Mouse (Mus musculus) midbrain, embryonic 10.5 days (tissue): Measurements from ENCODE around the gene Slfn14. TPM values are rescaled to one million over a fixed set of nuclear protein-coding genes. Genes with fewer than 3 reads are reported as not detected.

Experiments used
- DNase-seq: peaks from one replicate; pipeline ENCODE4 v3.0.0-alpha.2; 2017; ENCODE audit warnings: low spot score
- H3K27ac ChIP-seq: fragments of 300-500 bp; sonication (generic); replicated peaks from 2 replicates; pipeline ENCODE4 v1.5.1; 2016; ENCODE audit warnings: mild to moderate bottlenecking
- H3K27me3 ChIP-seq: fragments of 300-500 bp; sonication (generic); 2 replicates; pipeline ENCODE4 v1.6.1; 2016; ENCODE audit warnings: low read depth, mild to moderate bottlenecking; ENCODE audit not compliant: poor library complexity, severe bottlenecking
- H3K36me3 ChIP-seq: fragments of 300-500 bp; sonication (generic); 2 replicates; pipeline ENCODE4 v1.6.1; 2016; ENCODE audit warnings: mild to moderate bottlenecking, moderate library complexity
- H3K4me1 ChIP-seq: fragments of 300-500 bp; sonication (generic); 2 replicates; pipeline ENCODE4 v1.6.1; 2016
- H3K4me3 ChIP-seq: fragments of 300-500 bp; sonication (generic); 2 replicates; pipeline ENCODE4 v1.5.1; 2016; ENCODE audit warnings: mild to moderate bottlenecking, moderate library complexity
- H3K9me3 ChIP-seq: fragments of 300-500 bp; sonication (generic); replicated peaks from 2 replicates; pipeline ENCODE4 v1.6.1; 2016; ENCODE audit warnings: mild to moderate bottlenecking
- WGBS: fragments of 180-500 bp; shearing (Covaris S2); methylation state at CpG from one replicate; pipeline ENCODE4 v1.1.7; 2016; 5-methylcytosine and 5-hydroxymethylcytosine counted together
- polyA plus RNA-seq: library from polyadenylated mRNA; unstranded; fragments of >200 nt; fragmentation: Nextera tagmentation; extraction: Ambion mirVana; gene quantifications from 2 replicates; pipeline ENCODE4 v1.2.1, GENCODE M21; 2016

The Slfn14 gene
- polyA plus RNA-seq, 1 experiment from 2014 or later, result 0.12 TPM

DNA sequence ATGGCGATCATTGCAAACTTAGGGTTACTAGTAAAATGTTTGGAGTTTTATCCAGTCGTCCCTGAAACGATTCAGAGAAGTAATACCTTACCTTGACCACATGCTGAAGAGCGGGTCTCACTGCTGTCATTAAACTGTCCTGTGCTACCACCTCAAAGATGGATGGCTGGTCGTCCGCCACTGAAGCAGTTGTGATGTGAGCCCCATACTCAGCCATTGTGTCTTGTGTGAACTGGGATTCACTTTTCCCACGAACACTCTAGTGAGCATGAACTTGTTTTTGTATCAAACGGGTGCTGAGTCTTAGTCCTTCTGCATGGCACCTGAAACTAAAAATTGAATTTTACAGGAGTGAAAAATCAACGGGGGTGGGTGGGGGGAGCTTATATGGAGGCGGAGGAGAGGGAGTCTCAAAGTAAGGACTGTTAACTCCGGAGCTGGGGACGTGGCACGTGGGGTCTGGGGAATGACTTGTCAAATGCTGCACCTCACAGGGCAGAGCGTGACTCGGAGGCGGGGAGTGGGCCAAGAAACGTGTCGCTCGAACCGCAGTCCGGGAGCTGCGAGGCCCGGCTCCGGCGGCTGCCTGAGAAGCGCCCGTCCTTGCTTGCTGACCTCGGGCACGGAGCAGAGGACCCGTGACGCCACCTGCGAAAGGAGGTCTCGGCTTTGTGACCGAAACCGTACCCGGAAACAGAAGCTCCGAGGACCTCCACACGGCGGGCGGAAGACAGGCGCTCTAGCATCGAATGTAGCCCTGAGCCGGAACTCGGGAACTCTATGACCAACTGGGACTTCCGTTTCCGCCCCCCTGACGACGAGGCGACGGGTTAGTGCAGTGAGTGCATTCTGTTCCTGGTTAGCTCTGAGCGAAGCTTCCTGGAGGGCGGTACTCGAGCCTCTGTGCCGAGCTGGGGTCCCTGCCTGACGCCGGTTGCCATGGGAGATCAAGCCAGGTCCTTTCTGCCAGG is 12.0 kb upstream of the Slfn14 start, which contains the start of gene Ap2b1:
Gene Ap2b1 (plus strand): TSS at position 800 of the 971 bp plus-strand sequence.
- H3K36me3 ChIP-seq, result peaks cover 34% of the 10 kb centered on the region
- WGBS, result 3% methylated on average over 56 of the region's 56 CpGs
- peak within 1 kb of the TSS; percentile 93 for H3K27ac ChIP-seq
- H3K4me3 ChIP-seq, result peak within 1 kb of the TSS; percentile 85
- peak; percentile 94 for DNase-seq
- H3K4me1 ChIP-seq, result peaks cover 42% of the 10 kb centered on the region
- no peaks in the 10 kb centered on the region for H3K9me3 ChIP-seq
- no peaks in the 10 kb centered on the region for H3K27me3 ChIP-seq

DNA sequence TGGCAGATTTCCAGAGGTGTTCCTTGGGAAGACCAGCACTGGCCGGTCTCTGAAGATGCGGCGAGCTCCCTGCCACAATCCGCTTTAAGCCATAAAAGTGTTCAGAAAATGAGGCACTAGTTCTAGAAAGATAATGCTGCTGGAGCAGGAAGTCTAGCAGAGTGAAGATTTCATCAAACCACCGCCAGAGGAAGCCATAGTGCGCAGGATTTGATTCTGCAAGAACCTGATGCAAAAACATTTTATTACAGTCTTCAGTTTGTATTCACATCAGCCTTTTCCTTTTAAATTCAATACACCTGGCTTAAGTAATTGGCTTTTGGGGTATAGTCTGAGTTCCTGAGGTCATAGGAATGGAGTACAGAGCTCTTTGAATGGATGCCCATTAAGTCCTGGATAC is 11.3 kb upstream of the Slfn14 start:
- Histone ChIP-seq H3K4me1 (peaks cover 45% of the 10 kb centered on the region), H3K27me3 (no peaks in the 10 kb centered on the region), H3K4me3 (peak overlapping the region; percentile 85), H3K9me3 (no peaks in the 10 kb centered on the region), H3K36me3 (peaks cover 34% of the 10 kb centered on the region), H3K27ac (peak overlapping the region; percentile 93)
- WGBS, result 75% methylated on average over 6 of the region's 6 CpGs
- DNase-seq, result no peak

DNA sequence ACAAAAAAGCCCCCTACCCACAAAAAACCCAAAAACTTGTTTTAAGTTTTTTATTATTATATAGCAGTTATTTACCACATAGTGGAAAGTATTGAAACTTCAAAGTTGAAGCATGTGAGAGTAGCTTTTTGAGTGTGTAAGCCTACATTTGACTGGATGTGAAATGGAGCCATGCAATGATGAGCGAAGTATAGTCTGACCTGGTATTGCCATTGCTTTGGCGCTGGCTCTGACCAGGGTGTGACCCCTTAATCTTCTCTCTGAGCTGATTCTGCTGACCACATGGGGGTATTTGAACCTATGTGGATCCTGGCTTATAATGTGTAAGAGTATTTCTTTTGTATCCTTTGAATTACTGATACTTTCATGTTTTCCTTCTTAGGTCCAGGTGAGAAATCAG is 7.6 kb upstream of the Slfn14 start:
- no peaks in the 10 kb centered on the region for H3K27me3 ChIP-seq
- WGBS, result 91% methylated on average over 2 of the region's 2 CpGs
- no peak overlapping the region for H3K27ac ChIP-seq
- no peak for DNase-seq
- H3K9me3 ChIP-seq, result no peaks in the 10 kb centered on the region
- peaks cover 34% of the 10 kb centered on the region for H3K36me3 ChIP-seq
- no peak overlapping the region for H3K4me3 ChIP-seq
- peaks cover 42% of the 10 kb centered on the region for H3K4me1 ChIP-seq

DNA sequence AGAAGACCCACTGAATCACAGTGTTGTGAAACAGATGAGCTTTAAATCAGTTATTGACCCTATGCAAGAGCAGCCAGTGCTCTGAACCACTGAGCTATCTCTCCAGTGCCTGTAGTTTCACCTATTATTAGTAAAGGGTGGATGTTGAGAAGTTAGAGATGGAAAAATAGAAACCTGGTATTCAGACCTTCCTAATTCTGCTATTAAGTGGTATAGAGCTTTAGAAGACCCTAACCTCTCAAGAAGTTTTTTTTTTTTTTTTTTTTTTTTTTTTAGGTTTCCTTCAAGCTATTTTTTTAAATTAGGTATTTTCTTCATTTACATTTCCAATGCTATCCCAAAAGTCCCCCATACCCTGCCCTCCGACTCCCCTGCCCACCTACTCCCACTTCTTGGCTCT is 6.7 kb upstream of the Slfn14 start:
- no peak overlapping the region for H3K27ac ChIP-seq
- H3K36me3 ChIP-seq, result peaks cover 34% of the 10 kb centered on the region
- H3K4me1 ChIP-seq, result peaks cover 39% of the 10 kb centered on the region
- WGBS, result 92% methylated on average over 1 of the region's 1 CpGs
- no peak for DNase-seq
- H3K4me3 ChIP-seq, result peak overlapping the region; percentile 70
- no peaks in the 10 kb centered on the region for H3K9me3 ChIP-seq
- H3K27me3 ChIP-seq, result no peaks in the 10 kb centered on the region

DNA sequence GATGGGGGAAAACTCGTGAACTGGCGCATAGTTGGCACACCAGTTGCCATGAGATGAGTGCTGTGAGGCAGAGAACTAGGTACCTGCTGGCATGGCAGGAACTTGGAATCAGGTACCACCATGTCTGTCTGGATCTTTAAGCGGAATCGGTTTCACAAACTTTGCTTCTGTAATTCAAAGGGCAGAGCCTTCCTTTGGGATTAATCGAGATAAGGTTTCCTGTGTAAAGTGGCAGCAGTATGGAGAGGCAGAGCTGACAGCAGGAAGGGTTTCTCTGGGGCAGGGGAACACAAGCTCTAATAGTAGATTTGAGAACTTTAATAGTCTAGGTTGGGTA is 5.7 kb upstream of the Slfn14 start:
- Histone ChIP-seq H3K27me3 (no peaks in the 10 kb centered on the region), H3K9me3 (no peaks in the 10 kb centered on the region), H3K27ac (peak overlapping the region; percentile 93), H3K36me3 (peaks cover 30% of the 10 kb centered on the region), H3K4me3 (peak overlapping the region; percentile 70), H3K4me1 (peaks cover 30% of the 10 kb centered on the region)
- 4% methylated on average over 5 of the region's 5 CpGs for WGBS
- no peak for DNase-seq

DNA sequence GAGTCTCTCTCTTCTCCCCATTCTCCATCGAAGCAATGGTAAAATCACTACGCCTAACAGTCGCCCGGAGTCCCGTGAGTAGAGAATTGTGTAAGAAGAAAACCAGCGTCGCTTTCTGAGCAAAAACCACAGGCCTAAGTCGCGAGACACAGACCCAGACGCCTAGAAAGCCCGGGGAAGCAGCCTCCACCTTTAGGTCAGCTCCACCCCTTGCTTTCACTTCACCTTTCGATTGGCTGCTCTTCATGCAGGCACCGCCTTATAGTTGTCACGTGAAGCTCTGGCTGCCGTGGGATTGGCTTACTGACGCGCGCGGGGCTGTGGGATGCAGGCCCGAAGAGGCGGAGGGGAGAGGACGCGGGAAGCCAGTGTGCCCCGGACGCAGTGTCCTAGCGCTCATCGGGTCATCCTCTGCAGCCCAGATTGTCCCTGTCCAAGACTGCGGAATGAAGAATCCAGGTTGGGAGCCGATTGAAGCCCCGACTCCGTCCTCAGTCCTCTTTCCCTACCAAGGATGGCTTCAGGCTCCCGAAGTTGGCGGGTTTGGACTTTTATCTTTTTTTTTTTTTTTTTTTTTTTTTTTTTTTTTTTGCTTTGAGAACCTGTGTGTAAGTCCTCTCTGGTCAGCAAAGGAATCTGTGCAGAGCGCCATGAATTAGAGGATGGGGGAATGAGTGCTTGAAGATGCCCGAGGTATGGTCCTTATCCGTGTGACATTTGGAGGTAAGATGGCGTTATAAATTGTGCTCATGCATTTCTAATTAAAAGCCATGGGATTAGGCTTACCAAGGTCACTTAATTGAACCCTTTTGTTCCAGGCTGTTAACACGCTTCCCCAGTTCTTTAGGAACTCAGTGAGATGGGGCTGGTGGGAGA is 5.1 kb upstream of the Slfn14 start:
- Histone ChIP-seq H3K27ac (peak overlapping the region; percentile 93), H3K9me3 (no peaks in the 10 kb centered on the region), H3K4me1 (peaks cover 27% of the 10 kb centered on the region), H3K36me3 (peaks cover 24% of the 10 kb centered on the region), H3K27me3 (no peaks in the 10 kb centered on the region), H3K4me3 (peak overlapping the region; percentile 70)
- peak; percentile 95 for DNase-seq
- WGBS, result 0% methylated on average over 38 of the region's 38 CpGs

DNA sequence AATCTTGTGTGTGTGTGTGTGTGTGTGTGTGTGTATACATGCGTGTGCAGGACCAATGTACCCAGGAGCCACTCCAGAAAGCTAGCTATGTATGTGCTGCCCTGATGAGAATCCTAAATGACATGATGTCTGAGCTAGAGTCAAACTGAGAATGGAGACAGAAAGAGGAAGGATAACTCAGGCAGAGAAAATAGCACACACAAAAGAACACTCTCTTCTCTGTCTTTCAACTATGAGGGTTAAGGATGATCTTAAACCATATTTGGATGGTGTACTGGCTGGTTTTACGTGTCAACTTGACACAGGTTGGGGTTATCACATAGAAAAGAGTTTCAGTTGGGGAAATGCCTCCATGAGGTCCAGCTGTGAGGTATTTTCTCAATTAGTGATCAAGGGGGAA is 3.1 kb upstream of the Slfn14 start:
- no peak for DNase-seq
- no peak overlapping the region for H3K4me3 ChIP-seq
- peaks cover 27% of the 10 kb centered on the region for H3K4me1 ChIP-seq
- no peaks in the 10 kb centered on the region for H3K27me3 ChIP-seq
- WGBS, result 83% methylated on average over 2 of the region's 2 CpGs
- no peaks in the 10 kb centered on the region for H3K9me3 ChIP-seq
- peaks cover 4% of the 10 kb centered on the region; the same call in 1 of the 2 replicates for H3K36me3 ChIP-seq
- no peak overlapping the region for H3K27ac ChIP-seq

DNA sequence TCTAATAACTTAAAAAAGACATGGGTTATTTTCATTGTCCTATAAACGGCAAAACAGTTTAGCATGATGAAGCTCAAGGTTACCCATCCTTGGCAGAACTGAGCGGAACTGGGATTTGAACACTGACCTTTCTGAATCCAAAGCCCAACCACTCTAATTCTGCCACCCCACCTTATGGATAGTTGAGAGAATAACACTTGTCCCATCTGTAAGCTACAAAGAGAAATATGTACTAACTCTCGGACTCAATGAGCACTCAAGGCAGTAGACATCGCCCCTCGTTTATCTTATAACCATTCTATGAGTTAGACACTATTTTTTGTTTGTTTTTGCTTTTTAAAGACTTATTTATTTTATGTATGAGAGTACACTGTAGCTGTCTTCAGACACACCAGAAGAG is 2.5 kb upstream of the Slfn14 start:
- Histone ChIP-seq H3K27me3 (no peaks in the 10 kb centered on the region), H3K27ac (no peak overlapping the region), H3K9me3 (no peaks in the 10 kb centered on the region), H3K4me1 (peaks cover 26% of the 10 kb centered on the region), H3K4me3 (no peak overlapping the region), H3K36me3 (no peaks in the 10 kb centered on the region)
- 92% methylated on average over 5 of the region's 5 CpGs for WGBS
- no peak for DNase-seq

DNA sequence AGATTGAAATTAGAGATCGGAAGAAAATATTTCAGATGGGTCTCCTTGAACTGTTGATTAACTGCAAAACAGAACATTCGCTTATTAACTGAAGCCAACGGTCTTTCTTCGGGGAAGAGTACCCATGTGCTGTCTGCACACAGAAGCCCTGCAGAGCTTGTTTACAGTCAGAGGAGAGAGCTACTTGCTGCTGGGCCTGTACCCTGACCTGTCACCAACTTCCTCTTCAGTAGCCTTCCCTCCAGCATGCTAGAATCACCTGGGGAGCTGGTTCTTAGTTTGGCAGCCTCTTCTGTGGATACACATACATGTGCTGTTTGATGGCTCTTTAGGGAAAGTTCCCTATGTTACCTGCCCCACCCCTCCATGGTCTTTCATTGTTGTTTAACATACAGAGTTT is 899 bp downstream of the Slfn14 start:
- Histone ChIP-seq H3K4me3 (no peak overlapping the region), H3K36me3 (no peaks in the 10 kb centered on the region), H3K9me3 (no peaks in the 10 kb centered on the region), H3K4me1 (peaks cover 2% of the 10 kb centered on the region), H3K27me3 (no peaks in the 10 kb centered on the region), H3K27ac (no peak overlapping the region)
- DNase-seq, result no peak
- 93% methylated on average over 4 of the region's 4 CpGs for WGBS

DNA sequence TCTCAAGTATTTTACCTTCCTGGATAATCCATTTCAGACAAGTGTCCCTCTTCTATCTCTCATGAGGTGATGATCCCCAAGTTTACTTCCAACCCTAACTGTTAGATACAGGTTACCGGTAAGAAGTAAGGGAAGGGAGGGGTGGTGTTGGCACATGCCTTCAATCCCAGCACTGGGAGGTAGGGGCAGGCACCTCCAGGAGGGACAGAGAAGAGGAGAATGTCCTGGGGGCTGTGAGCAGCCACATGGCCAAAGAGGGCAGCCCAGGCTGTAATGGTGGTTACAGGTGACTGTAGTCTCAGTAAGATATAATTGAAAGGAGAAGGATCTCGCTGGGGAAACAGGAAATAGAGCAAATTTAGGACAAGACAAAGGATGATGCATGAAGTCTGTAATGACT is 4.4 kb downstream of the Slfn14 start:
- WGBS, result 73% methylated on average over 2 of the region's 2 CpGs
- no peak overlapping the region for H3K4me3 ChIP-seq
- no peak for DNase-seq
- H3K4me1 ChIP-seq, result no peaks in the 10 kb centered on the region
- H3K27ac ChIP-seq, result no peak overlapping the region
- no peaks in the 10 kb centered on the region for H3K36me3 ChIP-seq
- H3K27me3 ChIP-seq, result no peaks in the 10 kb centered on the region
- H3K9me3 ChIP-seq, result no peaks in the 10 kb centered on the region

DNA sequence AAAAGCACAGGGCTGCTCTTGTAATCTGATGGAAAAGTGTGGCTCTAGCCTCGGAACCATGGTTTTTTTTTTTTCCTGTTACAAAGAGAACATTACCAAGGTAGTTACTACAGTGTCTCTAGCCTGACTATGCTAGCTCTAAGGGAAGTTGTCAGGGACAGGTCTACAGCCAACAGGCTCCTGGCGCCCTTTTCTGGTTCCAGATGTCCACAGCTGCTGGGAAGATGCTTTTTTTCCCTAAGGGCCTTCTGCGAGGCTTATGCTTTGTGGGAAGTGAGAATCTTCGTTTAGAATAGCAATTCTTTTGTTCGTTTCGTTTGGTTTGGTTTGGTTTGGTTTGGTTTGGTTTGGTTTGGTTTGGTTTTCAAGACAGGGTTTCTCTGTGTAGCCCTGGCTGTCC is 6.8 kb downstream of the Slfn14 start:
- 83% methylated on average over 6 of the region's 6 CpGs for WGBS
- H3K36me3 ChIP-seq, result no peaks in the 10 kb centered on the region
- no peak overlapping the region for H3K4me3 ChIP-seq
- DNase-seq, result no peak
- no peak overlapping the region for H3K27ac ChIP-seq
- H3K9me3 ChIP-seq, result no peaks in the 10 kb centered on the region
- no peaks in the 10 kb centered on the region for H3K4me1 ChIP-seq
- H3K27me3 ChIP-seq, result no peaks in the 10 kb centered on the region

DNA sequence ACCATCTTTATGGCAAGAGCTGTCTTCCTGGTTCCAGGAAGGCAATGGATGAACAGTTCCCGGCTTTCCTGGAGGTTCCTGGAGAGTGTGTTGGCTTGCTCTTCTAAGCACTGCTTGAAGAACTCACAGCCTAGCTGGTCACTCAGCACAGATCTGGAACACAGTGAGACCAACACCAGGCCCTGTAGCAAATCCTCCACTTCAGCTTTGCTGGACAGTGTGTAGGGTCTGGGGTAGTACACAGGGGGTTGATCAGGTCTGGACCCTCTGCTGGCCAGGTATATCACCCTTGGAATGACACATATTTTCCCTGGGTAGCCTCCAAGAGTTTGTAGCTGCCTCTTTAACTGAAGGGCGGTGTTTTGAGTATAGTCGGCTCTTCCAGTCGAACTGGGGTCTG is 7.5 kb downstream of the Slfn14 start:
- Histone ChIP-seq H3K36me3 (no peaks in the 10 kb centered on the region), H3K27me3 (no peaks in the 10 kb centered on the region), H3K4me1 (no peaks in the 10 kb centered on the region), H3K9me3 (no peaks in the 10 kb centered on the region), H3K27ac (no peak overlapping the region), H3K4me3 (no peak overlapping the region)
- DNase-seq, result no peak
- WGBS, result 87% methylated on average over 4 of the region's 4 CpGs

DNA sequence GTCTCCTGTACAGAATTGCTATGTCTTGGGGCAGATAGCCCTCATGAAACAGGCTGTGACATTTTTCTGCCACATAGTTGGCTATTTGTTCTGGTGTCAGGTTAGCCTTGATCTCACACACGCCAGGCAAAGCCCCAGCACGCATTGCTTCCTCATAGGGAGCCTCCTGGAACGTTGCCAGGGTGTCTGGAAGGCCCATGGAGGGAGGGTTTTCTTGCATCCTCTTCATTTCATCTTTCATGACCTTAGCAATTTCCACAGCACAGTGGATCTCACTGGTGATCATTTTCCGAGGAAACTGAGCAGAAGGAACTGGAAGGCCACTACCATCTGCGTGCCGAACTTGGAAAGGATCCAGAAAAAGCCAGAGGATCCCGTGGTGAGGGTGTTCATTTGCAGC is 10.3 kb downstream of the Slfn14 start:
- Histone ChIP-seq H3K27ac (no peak overlapping the region), H3K4me3 (no peak overlapping the region), H3K36me3 (no peaks in the 10 kb centered on the region), H3K9me3 (no peaks in the 10 kb centered on the region), H3K27me3 (no peaks in the 10 kb centered on the region), H3K4me1 (no peaks in the 10 kb centered on the region)
- WGBS, result 81% methylated on average over 7 of the region's 7 CpGs
- DNase-seq, result no peak
